Mouse (Mus musculus) E14TG2a.4 (cell line): ENCODE results near the gene Cyp1a1.

ENCODE experiments used
- CTCF ChIP-seq: conservative IDR thresholded peaks from 2 replicates; pipeline ENCODE4 v1.5.1; 2014; ENCODE audit warnings: low read length
- NANOG ChIP-seq: IDR thresholded peaks from 2 replicates; pipeline ENCODE4 v1.6.1; 2014; ENCODE audit warnings: borderline replicate concordance, low read length, mixed read lengths
- POU5F1 ChIP-seq: IDR thresholded peaks from 2 replicates; pipeline ENCODE4 v1.6.1; 2014; ENCODE audit warnings: low read length, borderline replicate concordance

DNA sequence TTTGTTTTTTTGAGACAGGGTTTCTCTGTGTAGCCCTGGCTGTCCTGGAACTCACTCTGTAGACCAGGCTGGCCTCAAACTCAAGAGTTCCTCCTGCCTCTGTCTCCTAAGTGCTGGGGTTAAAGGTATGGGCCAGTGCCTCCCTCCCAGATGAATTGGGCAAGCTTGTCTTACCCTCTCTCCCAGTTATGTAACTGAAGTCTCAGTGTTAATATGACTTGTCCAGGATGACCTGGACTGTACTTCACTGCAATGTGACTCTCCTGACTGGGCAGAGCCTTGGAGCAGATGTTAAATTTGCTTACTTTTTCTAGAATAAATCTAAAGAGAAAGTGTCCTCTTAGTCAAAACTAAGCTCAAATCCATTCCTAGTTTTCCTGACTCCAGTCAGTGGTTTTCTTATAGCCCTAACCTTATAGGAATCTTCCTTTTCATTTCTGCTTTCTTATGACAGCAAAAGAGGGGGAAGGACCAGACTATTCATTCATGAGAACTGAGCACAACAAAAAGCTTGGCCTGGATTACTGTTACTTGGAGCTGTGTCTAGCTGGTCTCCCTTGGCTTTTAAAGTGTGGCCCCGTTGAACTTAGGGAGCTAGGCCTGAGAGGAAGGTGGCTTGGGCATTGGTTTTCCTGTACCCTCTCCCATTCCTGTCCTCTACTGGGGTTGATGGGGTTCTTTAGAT lies 10.9 kb downstream of the Cyp1a1 start:
- no peak for TF ChIP-seq CTCF
- TF ChIP-seq NANOG: no peak
- TF ChIP-seq POU5F1: no peak
